Mouse (Mus musculus) bone marrow macrophage, adult 2 months (primary cell): ENCODE results near the gene Dcdc2a.

Experiments
- CTCF ChIP-seq: IDR thresholded peaks from 2 replicates; pipeline ENCODE4 v1.5.1; 2012; ENCODE audit warnings: low read depth, mild to moderate bottlenecking, low read length, moderate library complexity
- POLR2A ChIP-seq: IDR thresholded peaks from 2 replicates; pipeline ENCODE4 v1.6.1; 2012; ENCODE audit warnings: mild to moderate bottlenecking, low read depth, low read length, borderline replicate concordance

- TF ChIP-seq POLR2A (no peak), CTCF (no peak)
These were observed 10.9 kb downstream of the Dcdc2a start for GRCm38 (mm10) chr13:25066659-25067058.
